Mouse (Mus musculus) spleen, adult 2 months (tissue): ENCODE data around the gene Cables2. TPM values are rescaled to one million over a fixed set of nuclear protein-coding genes. Genes with fewer than 3 reads are reported as not detected.

Experiments
- DNase-seq, 2 experiments: peaks; one replicate each; pipeline versions ENCODE4 v3.0.0 to v3.0.0-alpha.2; 2012 to 2021; ENCODE audit warnings: low spot score in 2 of 2, low read depth in 1 of 2
- H3K27ac ChIP-seq: fragments of 200-500 bp; 2 replicates; pipeline ENCODE4 v1.5.1; 2012; ENCODE audit warnings: low read length, inconsistent platforms; ENCODE audit not compliant: insufficient read depth
- H3K27me3 ChIP-seq: fragments of 200-500 bp; 2 replicates; pipeline ENCODE4 v1.6.1; 2012; ENCODE audit warnings: mild to moderate bottlenecking, moderate library complexity, low read length, inconsistent platforms; ENCODE audit not compliant: control insufficient read depth, insufficient read depth
- H3K36me3 ChIP-seq: fragments of 200-500 bp; 2 replicates; pipeline ENCODE4 v1.6.1; 2012; ENCODE audit warnings: mild to moderate bottlenecking, low read length, inconsistent platforms; ENCODE audit not compliant: control insufficient read depth, insufficient read depth
- H3K4me1 ChIP-seq: fragments of 200-500 bp; 2 replicates; pipeline ENCODE4 v1.6.1; 2011; ENCODE audit warnings: inconsistent platforms; ENCODE audit not compliant: control insufficient read depth, insufficient read depth, insufficient read length
- H3K4me3 ChIP-seq: fragments of 200-500 bp; 2 replicates; pipeline ENCODE4 v1.5.1; 2011; ENCODE audit warnings: mild to moderate bottlenecking, inconsistent platforms; ENCODE audit not compliant: insufficient read depth, insufficient read length; ENCODE audit errors: extremely low read depth
- CTCF ChIP-seq: fragments of 200-500 bp; IDR thresholded peaks from 2 replicates; pipeline ENCODE4 v1.5.1; 2011; ENCODE audit warnings: mild to moderate bottlenecking, inconsistent platforms; ENCODE audit not compliant: insufficient read depth, insufficient read length, insufficient replicate concordance; ENCODE audit errors: extremely low read depth
- POLR2A ChIP-seq: fragments of 200-500 bp; IDR thresholded peaks from 2 replicates; pipeline ENCODE4 v1.6.1; 2011; ENCODE audit warnings: low read depth, low read length, inconsistent platforms
- WGBS: fragments of 180-500 bp; shearing (Covaris S2); methylation state at CpG from one replicate; pipeline ENCODE4 v1.1.7; 2018; 5-methylcytosine and 5-hydroxymethylcytosine counted together
- polyA plus RNA-seq: library from polyadenylated mRNA; depleted of rRNA; stranded (reverse); fragments of >200 nt; gene quantifications from 2 replicates; pipeline ENCODE4 v1.2.3, GENCODE M21; 2012

Cables2 gene
- polyA plus RNA-seq, 1 experiment = 40.9 TPM

DNA sequence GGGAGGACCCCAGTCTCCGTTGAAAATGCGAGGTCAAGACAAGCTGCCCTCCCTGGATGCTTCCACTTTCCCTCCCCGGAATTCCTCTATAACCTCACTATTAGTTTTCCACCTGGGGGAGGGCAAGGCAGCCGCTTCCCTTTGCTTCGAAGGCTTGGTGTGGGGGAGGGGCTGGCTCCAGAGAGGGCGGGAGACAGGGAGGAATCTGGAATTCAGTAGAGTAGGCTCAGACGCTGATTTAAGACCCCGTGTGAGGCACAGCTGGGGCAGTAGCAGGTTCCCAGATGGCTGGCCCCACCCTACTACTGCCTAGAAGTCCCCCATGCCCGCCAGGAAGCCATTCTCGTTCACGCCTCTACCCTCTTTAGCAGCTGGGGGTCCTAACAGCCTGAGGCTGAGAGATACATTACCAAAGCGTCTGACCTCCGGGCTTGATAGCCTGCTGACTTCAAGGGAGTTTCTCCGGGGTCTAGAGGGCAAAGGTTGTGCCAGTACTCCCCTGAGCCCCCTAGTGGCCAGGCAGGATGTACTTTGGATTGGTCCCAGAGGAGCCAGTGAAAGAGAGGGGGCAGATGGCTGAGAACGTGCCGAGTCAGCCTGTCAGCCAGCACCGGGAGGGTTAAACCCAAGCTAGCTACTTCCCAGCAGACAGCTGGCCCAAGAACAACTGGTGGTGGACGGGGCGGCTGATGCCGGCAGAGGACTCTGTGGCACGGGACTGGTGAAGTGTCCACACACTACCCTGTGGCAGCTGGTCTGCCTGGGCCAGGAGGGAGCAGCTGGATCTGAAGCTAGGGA lies 45.8 kb downstream of the Cables2 start:
- Histone ChIP-seq H3K27ac (no peak overlapping the region), H3K4me3 (no peak overlapping the region), H3K4me1 (peaks cover 5% of the 10 kb centered on the region; the same call in 1 of the 2 replicates), H3K27me3 (peaks cover 12% of the 10 kb centered on the region), H3K36me3 (no peaks in the 10 kb centered on the region)
- 6% methylated on average over 21 of the region's 21 CpGs for WGBS
- TF ChIP-seq CTCF = peak; percentile 55; the same call in 1 of the 2 replicates
- TF ChIP-seq POLR2A = no peak
- peak; percentile 14 to 34 for DNase-seq

DNA sequence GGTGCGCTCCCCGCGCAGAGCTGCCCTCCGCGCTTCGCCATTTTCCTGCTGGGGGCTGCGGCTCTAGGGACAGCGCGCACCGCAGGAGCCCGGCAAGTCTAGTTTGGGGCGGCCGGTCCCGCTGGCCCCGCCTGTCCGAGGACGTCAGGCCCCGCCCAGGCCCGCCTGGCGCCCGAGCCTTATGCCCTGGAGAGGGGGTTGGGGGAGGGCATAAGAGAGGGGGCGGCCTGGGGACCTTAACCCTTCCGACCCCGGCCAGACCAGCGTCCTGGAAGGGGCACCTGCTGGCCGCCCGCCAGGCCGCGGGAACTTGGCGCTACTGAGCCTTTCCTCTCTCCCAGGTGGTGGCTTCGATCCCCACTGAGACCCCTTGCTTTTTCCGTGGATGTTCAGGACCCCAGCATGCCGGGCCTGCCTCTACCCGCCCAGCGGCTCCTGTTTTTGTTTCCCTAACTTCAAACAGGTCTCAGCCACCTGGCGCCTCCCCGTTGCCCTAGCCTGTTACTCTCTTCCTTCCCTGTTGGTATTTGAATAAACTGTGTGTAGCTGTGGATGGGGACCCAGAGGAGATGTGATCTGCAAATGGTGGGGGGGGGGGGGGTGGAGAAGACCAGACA lies 47.4 kb downstream of the Cables2 start, which contains the start of gene Lama5:
Gene Lama5, minus strand, starts transcription at position 98 of the 617 bp plus-strand sequence.
- WGBS = under 1% methylated on average over 36 of the region's 37 CpGs
- no peak for DNase-seq
- peaks cover 5% of the 10 kb centered on the region; the same call in 1 of the 2 replicates for H3K4me1 ChIP-seq
- H3K27ac ChIP-seq = no peak within 1 kb of the TSS
- no peaks in the 10 kb centered on the region for H3K36me3 ChIP-seq
- peaks cover 12% of the 10 kb centered on the region for H3K27me3 ChIP-seq
- no peak for TF ChIP-seq CTCF
- TF ChIP-seq POLR2A = no peak
- H3K4me3 ChIP-seq = peak within 1 kb of the TSS; percentile 38; the same call in 1 of the 2 replicates

GRCm38 (mm10) chr2:180225044-180225761 lies 48.1 kb downstream of the Cables2 start:
- Histone ChIP-seq H3K27ac (no peak overlapping the region), H3K4me1 (peaks cover 5% of the 10 kb centered on the region; the same call in 1 of the 2 replicates), H3K36me3 (no peaks in the 10 kb centered on the region), H3K27me3 (peaks cover 12% of the 10 kb centered on the region), H3K4me3 (peak overlapping the region; percentile 38; the same call in 1 of the 2 replicates)
- DNase-seq = no peak
- no peak for TF ChIP-seq POLR2A
- no peak for TF ChIP-seq CTCF
- 1% methylated on average over 53 of the region's 55 CpGs for WGBS

GRCm38 (mm10) chr2:180224647-180225043 lies 48.7 kb downstream of the Cables2 start:
- TF ChIP-seq CTCF (no peak), POLR2A (no peak)
- H3K4me3 ChIP-seq = no peak overlapping the region; the same call in 1 of the 2 replicates
- WGBS = 16% methylated on average over 12 of the region's 13 CpGs
- no peaks in the 10 kb centered on the region for H3K36me3 ChIP-seq
- H3K27me3 ChIP-seq = peaks cover 12% of the 10 kb centered on the region
- no peak overlapping the region for H3K27ac ChIP-seq
- DNase-seq = no peak
- peaks cover 5% of the 10 kb centered on the region; the same call in 1 of the 2 replicates for H3K4me1 ChIP-seq

DNA sequence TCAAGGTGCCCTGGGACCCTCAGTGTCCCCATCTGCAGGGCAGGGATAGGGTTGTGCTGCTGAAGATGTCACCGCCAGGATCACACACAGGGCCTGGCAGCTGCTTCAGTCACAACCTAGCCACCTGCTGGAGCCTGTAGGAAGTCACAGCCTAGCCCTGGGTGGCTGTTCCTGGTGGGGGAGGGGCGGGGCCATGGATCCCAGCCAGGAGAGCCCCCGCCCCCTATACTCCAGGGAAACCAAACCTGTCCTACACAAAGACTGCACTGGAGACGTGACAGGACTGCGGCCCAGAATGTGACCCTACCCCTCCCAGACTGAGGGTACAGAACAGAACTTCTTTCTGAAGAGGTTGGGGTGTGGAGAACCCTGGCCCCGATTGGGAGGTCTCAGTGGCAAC lies 51.0 kb downstream of the Cables2 start:
- H3K27ac ChIP-seq = no peak overlapping the region
- 59% methylated on average over 6 of the region's 6 CpGs for WGBS
- H3K4me3 ChIP-seq = no peak overlapping the region
- H3K36me3 ChIP-seq = no peaks in the 10 kb centered on the region
- peaks cover 12% of the 10 kb centered on the region for H3K27me3 ChIP-seq
- no peak for DNase-seq
- peaks cover 5% of the 10 kb centered on the region; the same call in 1 of the 2 replicates for H3K4me1 ChIP-seq
- TF ChIP-seq CTCF (no peak), POLR2A (no peak)

- Histone ChIP-seq H3K36me3 (no peaks in the 10 kb centered on the region), H3K27me3 (peaks cover 10% of the 10 kb centered on the region), H3K4me3 (no peak overlapping the region), H3K27ac (no peak overlapping the region), H3K4me1 (peaks cover 5% of the 10 kb centered on the region; the same call in 1 of the 2 replicates)
- no peak for TF ChIP-seq POLR2A
- TF ChIP-seq CTCF = no peak
- DNase-seq = no peak
- WGBS = 92% methylated on average over 9 of the region's 9 CpGs
Observed at GRCm38 (mm10) chr2:180221051-180221450, 52.2 kb downstream of the Cables2 start.
